Mouse (Mus musculus) lung, postnatal 14 days (tissue): ENCODE results near the gene Etfrf1.
A peak's percentile ranks its signal among the peaks of the same experiment; 100 is the strongest.

Experiments
- DNase-seq: peaks from one replicate; pipeline ENCODE4 v3.0.0; 2021

The Etfrf1 gene

GRCm38 (mm10) chr6:145210816-145211338 lies at the start of gene Etfrf1, which contains the start of gene Casc1:
Gene Etfrf1 (plus strand): TSS chr6:145211134.
Gene Casc1 (minus strand): TSS chr6:145211005.
- DNase-seq = peak; percentile 99

DNA sequence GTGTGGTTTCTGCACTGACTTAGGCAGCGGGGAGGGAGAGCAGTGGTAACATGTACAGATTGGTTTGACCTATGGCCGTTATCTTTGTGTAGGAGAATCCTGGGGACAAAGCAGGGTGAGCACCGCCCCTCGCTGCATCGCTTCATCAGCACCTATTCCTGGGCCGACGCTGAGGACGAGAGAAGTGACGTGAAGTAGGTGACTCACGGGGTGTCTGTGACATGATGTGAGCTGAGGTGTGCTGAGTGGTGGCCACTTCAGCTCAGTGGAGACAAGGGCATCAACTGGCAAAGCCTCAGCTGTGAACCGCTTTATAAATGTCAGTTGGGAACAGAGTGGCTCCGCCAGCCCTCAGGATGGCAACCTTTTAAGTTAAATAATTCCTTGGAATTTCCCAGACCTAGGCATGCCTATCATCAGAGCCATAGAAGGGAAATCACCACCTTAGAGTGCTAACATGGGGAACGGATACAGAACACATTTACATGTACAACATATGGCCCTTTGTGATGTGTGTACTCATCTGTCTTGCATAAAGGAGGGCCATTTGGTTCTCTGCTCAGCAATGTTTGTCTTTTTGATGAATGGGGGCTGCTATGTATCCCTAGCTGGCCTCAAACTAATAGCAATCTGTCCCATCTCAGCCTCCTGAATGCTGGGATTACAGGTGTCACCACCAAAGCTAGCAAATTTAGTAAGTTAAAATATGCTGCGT lies 38.9 kb upstream of the Etfrf1 start:
- DNase-seq = no peak

DNA sequence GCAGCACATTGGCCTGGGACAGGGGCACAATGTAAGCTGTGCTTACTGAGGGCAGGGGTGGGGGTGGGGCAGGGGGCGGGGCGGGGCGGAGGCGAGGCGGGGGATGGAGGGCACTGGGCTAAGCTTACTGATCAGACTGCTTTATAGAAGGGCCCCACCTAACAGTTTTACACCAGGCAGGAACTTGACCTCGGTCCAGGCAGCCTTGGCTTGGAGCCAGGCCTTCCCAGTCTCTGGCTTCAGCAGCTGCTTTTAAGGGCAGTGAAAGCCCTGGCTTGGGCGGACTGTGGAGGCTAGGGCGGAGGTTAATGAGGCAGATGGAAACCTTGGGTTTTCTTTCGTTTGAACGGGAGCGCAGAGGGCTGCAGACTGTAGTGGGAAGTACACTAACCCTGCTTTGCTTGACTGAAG lies 37.1 kb upstream of the Etfrf1 start:
- DNase-seq = peak; percentile 88

DNA sequence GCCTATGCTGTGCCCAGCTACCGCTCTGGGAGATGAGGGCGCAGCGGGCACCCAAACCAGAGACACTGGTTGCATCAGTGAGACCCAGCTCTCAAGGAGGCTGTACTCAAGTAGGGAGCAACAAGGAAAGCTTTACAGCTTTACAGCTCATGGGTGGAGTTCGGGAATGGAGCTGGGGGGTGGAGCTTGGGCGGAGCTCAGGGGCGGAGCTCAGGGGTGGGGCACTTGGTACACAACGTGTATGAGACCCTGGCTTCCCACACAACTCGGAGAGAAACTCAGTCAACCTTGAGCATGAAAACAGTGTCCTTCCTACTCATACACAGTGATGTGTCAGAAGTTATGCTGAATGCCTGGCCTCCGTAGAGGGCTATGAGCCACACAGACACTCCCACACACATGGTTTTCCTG lies 35.4 kb upstream of the Etfrf1 start:
- no peak for DNase-seq

- no peak for DNase-seq
Observed at GRCm38 (mm10) chr6:145176474-145176873, 34.5 kb upstream of the Etfrf1 start.

DNA sequence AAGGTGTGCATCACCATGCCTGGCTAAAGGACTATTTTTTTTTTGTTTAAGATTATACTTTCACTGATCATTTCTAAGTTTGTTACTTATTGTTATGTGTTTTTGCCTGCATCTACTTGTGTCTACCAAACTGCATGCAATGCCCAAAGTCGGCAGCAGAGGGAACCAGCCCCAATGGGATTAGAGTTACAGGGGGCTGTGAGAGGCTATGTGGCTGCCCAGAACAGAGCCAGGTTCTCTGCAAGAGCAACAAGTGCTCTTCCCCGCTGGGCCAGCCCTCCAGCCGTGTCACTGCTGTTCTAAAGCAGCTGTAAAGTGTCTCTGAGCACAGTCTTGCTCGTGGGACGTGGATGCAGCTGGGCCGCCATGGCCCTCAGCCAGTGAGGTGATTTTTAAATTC lies 31.3 kb upstream of the Etfrf1 start:
- peak; percentile 71 for DNase-seq

DNA sequence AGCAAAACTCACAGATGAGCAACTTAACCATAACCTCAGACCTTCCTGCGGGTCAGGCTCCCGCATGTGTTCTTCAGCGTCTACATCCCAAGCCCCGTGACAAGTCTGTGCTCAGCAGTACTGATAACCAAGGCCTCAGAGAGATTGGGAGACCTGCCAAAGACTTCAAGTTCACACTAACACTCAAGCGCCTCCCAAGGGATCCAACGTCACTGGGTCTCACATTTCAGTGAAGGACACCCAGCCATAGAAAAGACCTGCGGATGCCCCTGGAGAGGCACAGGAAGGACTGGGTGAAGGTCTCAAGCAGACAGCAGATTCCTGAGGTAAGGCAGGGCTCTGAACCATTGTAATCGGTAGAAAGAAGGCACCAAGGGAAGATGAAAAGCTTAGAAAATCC lies 28.9 kb upstream of the Etfrf1 start:
- peak; percentile 36 for DNase-seq

DNA sequence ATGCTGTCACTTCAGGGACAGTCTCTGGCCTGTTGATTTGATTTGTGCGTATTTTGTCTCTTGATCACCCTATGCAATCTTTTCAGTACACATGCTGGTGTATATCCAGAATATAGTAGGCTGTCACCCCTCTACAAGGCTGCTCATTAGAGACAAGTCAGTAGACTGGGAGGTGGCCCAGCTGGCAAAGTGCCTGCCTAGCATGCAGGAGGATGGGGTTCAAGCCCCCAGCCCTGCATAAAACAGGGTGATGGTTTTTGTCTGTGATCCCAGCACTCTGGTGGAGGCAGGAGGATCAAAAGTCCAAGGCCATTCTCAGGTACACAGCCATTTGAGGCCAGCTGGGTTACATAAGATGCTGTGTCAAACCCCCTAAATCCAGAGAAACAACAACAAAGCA lies 24.8 kb upstream of the Etfrf1 start:
- no peak for DNase-seq

- DNase-seq = no peak
Observed at GRCm38 (mm10) chr6:145187093-145188088, 23.5 kb upstream of the Etfrf1 start.

GRCm38 (mm10) chr6:145193038-145193437 lies 17.9 kb upstream of the Etfrf1 start:
- DNase-seq = no peak

- no peak for DNase-seq
Observed at GRCm38 (mm10) chr6:145193446-145193845, 17.5 kb upstream of the Etfrf1 start.

- no peak for DNase-seq
Observed at GRCm38 (mm10) chr6:145197949-145198686, 12.8 kb upstream of the Etfrf1 start.

GRCm38 (mm10) chr6:145202432-145203125 lies 8.4 kb upstream of the Etfrf1 start:
- DNase-seq = no peak

DNA sequence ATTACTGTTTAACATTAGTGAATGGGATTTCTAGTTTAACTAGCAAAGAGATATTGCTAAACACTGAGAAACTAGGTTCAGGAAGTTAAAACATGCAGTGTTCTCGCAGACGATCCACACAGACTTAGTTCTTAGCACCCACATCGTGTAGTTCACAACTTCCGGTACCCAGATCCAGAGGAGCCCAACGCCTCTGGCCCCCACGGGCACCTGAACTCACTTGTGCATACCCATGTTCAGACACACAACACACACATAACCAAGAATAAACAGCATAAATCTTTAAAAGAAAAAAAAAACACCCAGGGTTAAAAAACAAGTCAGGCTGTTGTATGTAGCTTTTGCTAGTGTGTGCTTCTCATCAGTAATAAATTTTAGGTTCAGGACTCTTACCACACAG lies 6.5 kb upstream of the Etfrf1 start:
- DNase-seq = no peak

GRCm38 (mm10) chr6:145205142-145205541 lies 5.8 kb upstream of the Etfrf1 start:
- no peak for DNase-seq

DNA sequence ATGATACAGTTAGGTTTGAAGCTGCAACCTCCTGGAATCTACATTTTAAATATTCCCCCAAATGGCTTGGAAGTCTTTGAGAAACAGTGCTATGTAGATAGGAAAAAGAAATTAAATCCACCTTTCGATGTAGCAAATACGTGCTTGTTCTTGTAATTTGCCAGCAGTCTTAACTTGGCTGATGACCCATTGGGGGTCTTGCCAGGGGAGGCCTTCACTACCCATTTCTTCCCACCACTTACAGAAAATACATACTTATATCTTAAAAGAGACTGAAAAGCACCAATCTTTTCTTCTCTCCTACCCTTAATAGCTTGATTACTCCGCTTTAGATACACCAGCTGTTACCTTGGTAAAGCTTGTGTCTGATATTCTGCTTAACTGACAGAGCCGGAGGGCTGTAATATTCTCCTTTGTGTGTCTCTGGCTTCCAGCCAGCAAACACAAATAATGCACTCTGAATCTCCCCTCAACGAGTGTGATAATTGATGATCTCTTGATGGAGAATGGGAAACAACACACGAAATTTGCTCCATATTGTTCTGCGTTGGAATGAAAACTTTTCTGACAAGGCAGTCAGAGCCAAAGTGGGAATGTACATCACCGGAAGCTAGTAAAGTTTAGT lies 766 bp upstream of the Etfrf1 start:
- DNase-seq = no peak

DNA sequence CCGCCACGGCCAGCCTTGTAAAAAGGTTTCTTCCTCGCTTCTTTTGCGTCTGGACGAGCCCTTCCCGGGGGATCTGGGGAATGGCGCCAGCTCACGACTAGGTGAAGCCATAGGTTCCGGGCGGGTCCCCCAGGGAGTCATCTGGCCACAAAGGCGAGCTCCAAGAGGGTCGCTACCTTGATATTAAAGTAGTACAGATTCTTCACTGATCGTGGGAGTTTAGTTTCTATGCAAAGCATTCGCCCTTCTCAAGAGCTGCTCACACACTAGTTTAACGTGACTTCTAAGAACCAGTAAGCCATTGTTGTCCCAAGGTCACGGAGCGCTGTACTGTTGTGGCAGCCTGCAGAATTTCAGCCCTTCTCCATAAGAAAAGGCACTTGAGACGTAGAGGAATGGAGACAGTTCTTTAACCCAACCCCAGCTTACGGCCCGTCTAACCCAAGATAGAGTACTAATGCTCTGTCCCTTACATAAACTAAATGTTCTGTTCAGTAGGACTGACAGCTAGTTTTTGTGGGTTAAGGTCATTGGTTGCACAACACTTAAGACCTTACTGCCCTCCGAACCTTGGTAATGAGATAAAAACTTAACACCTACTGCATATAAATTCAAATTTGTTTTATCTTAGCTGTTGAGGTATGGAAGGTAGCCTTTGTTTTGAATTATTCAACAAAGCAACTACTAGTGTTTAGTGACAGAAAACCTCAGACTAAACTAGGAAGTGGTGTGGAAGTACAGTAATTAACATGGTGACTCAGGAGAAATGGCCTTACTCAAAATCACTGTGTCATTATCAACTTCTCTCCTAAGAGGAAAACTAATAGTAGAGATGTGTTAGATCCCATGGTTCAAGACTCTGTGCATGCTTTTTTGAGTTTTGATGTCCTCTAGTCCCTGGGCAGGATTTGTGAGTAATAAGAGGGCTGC lies 707 bp downstream of the Etfrf1 start:
- no peak for DNase-seq

DNA sequence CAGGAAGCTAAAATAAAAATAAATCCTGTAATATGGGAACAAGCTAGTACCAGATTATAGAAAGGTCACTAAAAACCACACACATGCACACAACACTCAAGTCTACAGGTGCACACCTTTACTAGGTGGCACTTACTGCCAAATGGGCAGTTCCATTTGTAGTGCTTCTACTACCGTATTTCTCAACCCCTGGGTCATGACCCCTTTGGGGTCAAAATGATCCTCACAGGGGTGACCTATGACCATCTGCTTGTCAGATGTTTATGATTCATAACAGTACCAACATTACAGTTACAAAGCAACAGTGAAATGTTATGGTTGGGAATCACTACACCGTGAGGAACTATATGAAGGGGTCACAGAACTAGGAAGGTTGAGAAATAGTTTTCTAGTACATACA lies 3.0 kb downstream of the Etfrf1 start:
- no peak for DNase-seq

- DNase-seq = no peak
Observed at GRCm38 (mm10) chr6:145215826-145216225, 4.9 kb downstream of the Etfrf1 start.

GRCm38 (mm10) chr6:145224246-145224645 lies 13.3 kb downstream of the Etfrf1 start:
- no peak for DNase-seq

GRCm38 (mm10) chr6:145226296-145226695 lies 15.4 kb downstream of the Etfrf1 start:
- DNase-seq = no peak
